Mouse (Mus musculus) stomach, embryonic 16.5 days (tissue): ENCODE data around the gene Add3. TPM values are rescaled to one million over a fixed set of nuclear protein-coding genes. Genes with fewer than 3 reads are reported as not detected.

Experiments
- ATAC-seq: fragments of 200-750 bp; cut with Nextera tagmentation; 2 replicates; pipeline ENCODE4 v1.8.0; 2017; ENCODE audit warnings: moderate number of reproducible peaks, moderate TSS enrichment; ENCODE audit not compliant: insufficient read depth, low FRiP score
- H3K27ac ChIP-seq: fragments of 300-500 bp; sonication (generic); 2 replicates; pipeline ENCODE4 v1.5.1; 2014; ENCODE audit warnings: low read length
- H3K27me3 ChIP-seq: fragments of 300-500 bp; sonication (generic); 2 replicates; pipeline ENCODE4 v1.6.1; 2014; ENCODE audit warnings: low read length, control low read depth, mixed read lengths; ENCODE audit not compliant: control insufficient read depth, insufficient read depth
- H3K36me3 ChIP-seq: fragments of 300-500 bp; sonication (generic); 2 replicates; pipeline ENCODE4 v1.6.1; 2014; ENCODE audit warnings: low read length; ENCODE audit not compliant: control insufficient read depth, insufficient read depth
- H3K4me1 ChIP-seq: fragments of 300-500 bp; sonication (generic); 2 replicates; pipeline ENCODE4 v1.6.1; 2014; ENCODE audit warnings: low read length, control low read depth, mixed read lengths; ENCODE audit not compliant: control insufficient read depth, insufficient read depth
- H3K4me2 ChIP-seq: fragments of 300-500 bp; sonication (generic); 2 replicates; pipeline ENCODE4 v1.6.1; 2014; ENCODE audit warnings: low read depth, low read length, mixed read lengths
- H3K4me3 ChIP-seq: fragments of 300-500 bp; sonication (generic); replicated peaks from 2 replicates; pipeline ENCODE4 v1.5.1; 2014; ENCODE audit warnings: mild to moderate bottlenecking, low read length
- H3K9ac ChIP-seq: fragments of 300-500 bp; sonication (generic); 2 replicates; pipeline ENCODE4 v1.6.1; 2014; ENCODE audit warnings: low read length
- H3K9me3 ChIP-seq: fragments of 300-500 bp; sonication (generic); replicated peaks from 2 replicates; pipeline ENCODE4 v1.6.1; 2016; ENCODE audit warnings: low read length, control low read depth; ENCODE audit not compliant: control insufficient read depth
- WGBS: fragments of 180-500 bp; shearing (Covaris S2); extraction: QIAGEN DNeasy Blood & Tissue Kit; methylation state at CpG from one replicate; pipeline ENCODE4 v1.1.7; 2014; 5-methylcytosine and 5-hydroxymethylcytosine counted together
- polyA plus RNA-seq: library from polyadenylated mRNA; unstranded; fragments of >200 nt; fragmentation: Nextera tagmentation; extraction: Ambion mirVana; gene quantifications from 2 replicates; pipeline ENCODE4 v1.2.1, GENCODE M21; 2015

The Add3 gene
- polyA plus RNA-seq, 1 experiment from 2014 or later: 82.6 TPM

DNA sequence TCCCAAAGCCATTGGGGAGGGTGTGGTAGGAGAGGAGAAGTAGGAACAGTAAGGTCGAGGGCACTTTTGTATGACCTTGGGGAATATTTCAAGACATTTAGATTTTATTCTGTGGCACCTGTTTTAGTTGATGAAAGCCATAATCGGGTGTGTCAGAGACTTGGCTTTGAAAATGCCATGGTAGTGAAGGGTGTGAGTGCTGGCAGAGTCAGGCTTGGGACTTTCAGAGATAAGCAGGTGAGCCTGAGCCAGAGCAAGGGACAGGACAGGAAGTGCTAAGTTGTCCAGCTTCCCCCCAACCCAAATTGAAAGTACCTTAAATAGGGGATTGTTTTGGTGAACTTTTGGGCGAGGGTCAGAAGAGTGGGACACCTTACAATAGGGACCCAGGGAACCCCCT lies 16.1 kb downstream of the Add3 start:
- WGBS: 83% methylated on average over 3 of the region's 3 CpGs
- Histone ChIP-seq H3K4me1 (peaks cover 7% of the 10 kb centered on the region), H3K4me3 (no peak overlapping the region), H3K36me3 (no peaks in the 10 kb centered on the region), H3K27me3 (no peaks in the 10 kb centered on the region), H3K27ac (no peak overlapping the region), H3K9me3 (no peaks in the 10 kb centered on the region), H3K4me2 (no peak overlapping the region), H3K9ac (no peak overlapping the region)
- ATAC-seq: no peak

GRCm38 (mm10) chr19:53157176-53157575 lies 16.9 kb downstream of the Add3 start:
- Histone ChIP-seq H3K4me1 (peaks cover 3% of the 10 kb centered on the region), H3K4me3 (no peak overlapping the region), H3K36me3 (no peaks in the 10 kb centered on the region), H3K9me3 (no peaks in the 10 kb centered on the region), H3K9ac (no peak overlapping the region), H3K4me2 (no peak overlapping the region), H3K27me3 (no peaks in the 10 kb centered on the region), H3K27ac (no peak overlapping the region)
- WGBS: 81% methylated on average over 5 of the region's 5 CpGs
- no peak for ATAC-seq

DNA sequence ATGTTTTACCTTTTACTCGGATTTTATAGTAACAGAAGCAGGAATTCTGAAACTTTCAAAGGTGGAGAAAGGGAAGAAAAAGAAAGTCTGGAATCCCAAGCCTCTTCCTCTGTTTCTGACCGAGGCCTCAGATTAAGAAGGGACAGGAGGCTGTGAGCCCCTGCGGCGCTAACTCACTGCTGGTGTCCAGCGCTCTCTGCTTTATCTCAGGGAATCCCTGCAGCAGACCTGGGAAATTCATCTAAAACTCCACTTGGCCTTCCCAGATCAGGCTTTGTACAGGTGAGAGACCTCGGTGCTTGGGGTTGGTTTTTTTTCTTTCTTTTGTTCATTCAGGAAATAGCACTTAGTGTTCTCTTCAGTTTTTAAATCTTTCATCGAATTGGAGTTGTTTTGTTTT lies 19.1 kb downstream of the Add3 start:
- no peak overlapping the region for H3K4me3 ChIP-seq
- no peak overlapping the region; the same call in 1 of the 2 replicates for H3K27ac ChIP-seq
- H3K4me1 ChIP-seq: no peaks in the 10 kb centered on the region
- no peak overlapping the region for H3K9ac ChIP-seq
- H3K27me3 ChIP-seq: no peaks in the 10 kb centered on the region
- WGBS: 57% methylated on average over 7 of the region's 7 CpGs
- H3K36me3 ChIP-seq: no peaks in the 10 kb centered on the region
- no peak overlapping the region for H3K4me2 ChIP-seq
- ATAC-seq: no peak
- H3K9me3 ChIP-seq: no peaks in the 10 kb centered on the region

DNA sequence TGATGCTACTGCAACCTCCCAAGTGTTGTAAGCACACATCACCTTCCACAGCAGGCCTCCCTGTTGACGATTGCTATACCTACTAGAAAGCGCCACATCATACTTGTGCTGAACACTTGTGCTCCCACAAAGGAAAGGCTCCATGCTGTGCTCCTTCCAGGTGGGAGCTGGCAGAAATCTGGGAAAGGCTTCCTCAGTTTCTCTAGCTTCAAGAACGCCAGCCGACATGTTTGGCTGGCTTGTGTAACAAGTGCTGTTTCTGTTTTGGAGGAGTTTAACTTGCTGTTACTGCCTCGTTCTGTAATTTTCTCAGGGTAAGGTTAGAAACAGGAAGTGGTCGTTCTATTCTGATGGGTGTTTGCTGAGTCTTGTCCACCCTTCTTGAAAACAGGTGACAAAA lies 22.7 kb downstream of the Add3 start:
- Histone ChIP-seq H3K4me1 (no peaks in the 10 kb centered on the region), H3K4me3 (no peak overlapping the region), H3K9ac (no peak overlapping the region), H3K9me3 (no peaks in the 10 kb centered on the region), H3K27ac (no peak overlapping the region), H3K36me3 (no peaks in the 10 kb centered on the region), H3K27me3 (no peaks in the 10 kb centered on the region), H3K4me2 (no peak overlapping the region)
- 84% methylated on average over 6 of the region's 6 CpGs for WGBS
- no peak for ATAC-seq

DNA sequence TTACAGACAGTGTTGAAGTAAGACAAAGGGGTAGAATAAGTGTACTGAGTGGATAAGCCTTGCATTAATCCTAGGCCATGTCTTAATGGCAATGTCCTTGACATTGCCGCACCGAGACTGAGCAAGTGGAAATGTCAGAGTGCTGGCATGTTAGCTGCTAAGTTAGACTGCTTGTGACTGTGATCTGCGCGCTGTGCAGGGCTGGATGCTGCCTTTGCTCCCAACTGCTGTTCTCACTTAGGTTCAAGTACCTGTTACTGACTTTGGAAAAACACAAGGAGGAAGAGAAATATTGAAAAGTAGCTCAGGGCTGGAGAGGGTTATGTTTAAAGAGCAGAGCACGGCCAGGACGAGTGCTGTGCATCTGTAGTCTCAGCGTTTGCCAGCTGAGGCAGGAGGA lies 24.4 kb downstream of the Add3 start:
- Histone ChIP-seq H3K9ac (no peak overlapping the region), H3K27ac (no peak overlapping the region), H3K4me3 (no peak overlapping the region), H3K4me1 (no peaks in the 10 kb centered on the region), H3K27me3 (no peaks in the 10 kb centered on the region), H3K4me2 (no peak overlapping the region), H3K36me3 (no peaks in the 10 kb centered on the region), H3K9me3 (no peaks in the 10 kb centered on the region)
- ATAC-seq: no peak
- WGBS: 82% methylated on average over 7 of the region's 7 CpGs

- H3K27me3 ChIP-seq: no peaks in the 10 kb centered on the region
- 48% methylated on average over 4 of the region's 4 CpGs for WGBS
- no peak overlapping the region for H3K4me2 ChIP-seq
- H3K36me3 ChIP-seq: no peaks in the 10 kb centered on the region
- no peaks in the 10 kb centered on the region for H3K9me3 ChIP-seq
- no peak overlapping the region for H3K9ac ChIP-seq
- ATAC-seq: no peak
- H3K4me3 ChIP-seq: no peak overlapping the region
- H3K4me1 ChIP-seq: no peaks in the 10 kb centered on the region
- H3K27ac ChIP-seq: no peak overlapping the region
These were observed 25.3 kb downstream of the Add3 start for GRCm38 (mm10) chr19:53165305-53166240.

GRCm38 (mm10) chr19:53166367-53166766 lies 26.1 kb downstream of the Add3 start:
- Histone ChIP-seq H3K27ac (no peak overlapping the region), H3K27me3 (no peaks in the 10 kb centered on the region), H3K4me3 (no peak overlapping the region), H3K36me3 (no peaks in the 10 kb centered on the region), H3K9ac (no peak overlapping the region), H3K9me3 (no peaks in the 10 kb centered on the region), H3K4me2 (no peak overlapping the region), H3K4me1 (peaks cover 2% of the 10 kb centered on the region; the same call in 1 of the 2 replicates)
- ATAC-seq: no peak
- 86% methylated on average over 10 of the region's 10 CpGs for WGBS

- H3K27me3 ChIP-seq: no peaks in the 10 kb centered on the region
- WGBS: 73% methylated on average over 5 of the region's 5 CpGs
- ATAC-seq: no peak
- no peak overlapping the region for H3K4me2 ChIP-seq
- no peak overlapping the region for H3K9ac ChIP-seq
- no peak overlapping the region for H3K27ac ChIP-seq
- no peaks in the 10 kb centered on the region for H3K36me3 ChIP-seq
- no peak overlapping the region for H3K4me3 ChIP-seq
- no peaks in the 10 kb centered on the region for H3K9me3 ChIP-seq
- peaks cover 6% of the 10 kb centered on the region; the same call in 1 of the 2 replicates for H3K4me1 ChIP-seq
These were observed 28.3 kb downstream of the Add3 start for GRCm38 (mm10) chr19:53168576-53168975.

DNA sequence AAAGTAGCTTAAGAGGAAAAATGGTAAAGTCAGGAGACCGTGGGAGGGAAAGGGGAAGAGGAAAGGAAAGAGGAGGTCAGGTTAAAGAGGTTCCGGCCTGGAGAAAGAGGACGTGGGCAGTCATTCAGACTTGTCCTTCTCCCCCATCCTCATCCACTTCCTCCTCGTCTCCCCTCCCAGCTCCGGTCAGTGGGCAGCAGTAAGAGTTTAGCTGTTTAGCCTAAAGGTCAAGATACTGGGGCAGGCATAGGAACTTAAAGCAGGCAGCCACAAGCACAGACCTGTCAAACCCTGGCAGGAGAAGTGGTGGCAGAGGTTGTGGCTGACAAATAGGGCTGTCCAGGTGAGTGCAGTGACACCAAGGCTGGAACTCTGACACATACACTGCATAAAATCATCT lies 30.4 kb downstream of the Add3 start:
- H3K36me3 ChIP-seq: no peaks in the 10 kb centered on the region
- no peak overlapping the region for H3K9ac ChIP-seq
- H3K4me1 ChIP-seq: peaks cover 8% of the 10 kb centered on the region; the same call in 1 of the 2 replicates
- no peaks in the 10 kb centered on the region for H3K9me3 ChIP-seq
- no peaks in the 10 kb centered on the region for H3K27me3 ChIP-seq
- H3K4me3 ChIP-seq: no peak overlapping the region
- H3K27ac ChIP-seq: no peak overlapping the region
- ATAC-seq: no peak
- 67% methylated on average over 5 of the region's 5 CpGs for WGBS
- no peak overlapping the region for H3K4me2 ChIP-seq
